Mouse (Mus musculus) cerebellum, adult 2 months (tissue): ENCODE measurements around the gene Tbc1d8.

Source experiments
- CTCF ChIP-seq: fragments of 200-500 bp; IDR thresholded peaks from 2 replicates; pipeline ENCODE4 v1.5.1; 2011; ENCODE audit warnings: low read depth, mild to moderate bottlenecking, control low read depth, low read length, moderate library complexity, borderline replicate concordance; ENCODE audit not compliant: insufficient read depth
- POLR2A ChIP-seq: fragments of 200-500 bp; IDR thresholded peaks from 2 replicates; pipeline ENCODE4 v1.6.1; 2011; ENCODE audit warnings: low read length, control low read depth, borderline replicate concordance; ENCODE audit not compliant: insufficient read depth

- no peak for TF ChIP-seq POLR2A
- no peak for TF ChIP-seq CTCF
Measured at GRCm38 (mm10) chr1:39425497-39425896, 53.1 kb downstream of the Tbc1d8 start.
